Mouse (Mus musculus): ENCODE data around the gene Mamdc2. TPM values are rescaled to one million over a fixed set of nuclear protein-coding genes. Genes with fewer than 3 reads are reported as not detected.

The Mamdc2 gene
- polyA plus RNA-seq, 1 experiment: 1.4 TPM

DNA sequence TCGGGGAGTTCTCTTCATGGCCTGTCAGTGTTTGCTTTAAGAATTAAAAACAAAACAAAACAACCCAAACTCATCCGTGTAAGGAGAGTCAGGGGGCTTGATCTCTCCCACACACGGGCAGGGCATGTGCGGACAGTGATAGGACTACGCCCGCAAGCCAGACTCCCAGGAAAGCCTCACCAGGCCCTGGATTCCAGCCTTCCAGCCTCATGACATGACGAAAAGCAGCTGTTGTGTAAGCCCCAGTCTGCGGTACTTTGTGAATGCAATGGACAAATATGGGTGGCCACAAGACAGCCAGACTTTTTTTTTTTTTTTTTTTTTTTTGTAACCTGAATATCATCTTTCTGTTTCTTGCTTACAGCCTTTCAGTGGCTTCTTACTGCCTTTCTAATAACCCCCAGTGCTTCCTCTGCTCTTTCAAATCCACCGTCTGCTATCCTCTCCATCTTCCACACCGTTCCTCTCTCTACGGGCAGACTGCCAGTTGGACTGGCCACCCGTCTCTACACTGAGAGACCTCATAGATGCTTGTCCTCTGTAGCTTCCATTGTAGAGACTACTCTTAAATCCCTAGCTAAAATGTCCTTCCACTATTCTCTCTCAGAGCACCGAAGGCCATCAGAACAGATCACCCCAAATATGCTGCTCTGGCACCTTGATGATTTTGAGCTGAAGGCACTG is 96.3 kb downstream of the Mamdc2 start:
- TF ChIP-seq CTCF (IDR thresholded peaks at IDR 0.05; ENCODE audit: borderline replicate concordance, extremely low read depth, insufficient read depth, insufficient read length) (no peak), POLR2A (IDR thresholded peaks at IDR 0.05; ENCODE audit: borderline replicate concordance, extremely low read depth, insufficient read depth, insufficient read length, poor library complexity, severe bottlenecking) (no peak)
- DNase-seq (ENCODE audit: low read depth): no peak

DNA sequence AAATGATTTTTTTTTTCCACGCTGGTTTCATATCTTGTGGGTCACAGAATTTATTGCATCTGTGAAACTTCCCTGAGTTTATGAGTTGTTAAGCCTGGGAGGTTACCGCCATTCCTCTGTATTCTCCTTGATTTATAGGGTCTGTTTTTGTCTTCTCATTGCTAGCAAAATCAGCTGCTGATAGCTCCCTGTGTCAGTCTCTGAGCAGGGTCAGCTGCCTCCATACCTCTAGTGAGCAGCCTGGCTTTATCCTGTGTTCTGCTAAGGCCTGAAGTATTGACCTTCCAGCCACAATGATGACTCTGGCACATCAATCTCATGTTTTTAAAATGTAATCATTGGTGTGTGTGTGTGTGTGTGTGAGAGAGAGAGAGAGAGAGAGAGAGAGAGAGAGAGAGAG is 98.3 kb downstream of the Mamdc2 start:
- no peak for TF ChIP-seq CTCF (IDR thresholded peaks at IDR 0.05; ENCODE audit: borderline replicate concordance, extremely low read depth, insufficient read depth, insufficient read length)
- no peak for TF ChIP-seq POLR2A (IDR thresholded peaks at IDR 0.05; ENCODE audit: borderline replicate concordance, extremely low read depth, insufficient read depth, insufficient read length, poor library complexity, severe bottlenecking)
- DNase-seq (ENCODE audit: low read depth): no peak

DNA sequence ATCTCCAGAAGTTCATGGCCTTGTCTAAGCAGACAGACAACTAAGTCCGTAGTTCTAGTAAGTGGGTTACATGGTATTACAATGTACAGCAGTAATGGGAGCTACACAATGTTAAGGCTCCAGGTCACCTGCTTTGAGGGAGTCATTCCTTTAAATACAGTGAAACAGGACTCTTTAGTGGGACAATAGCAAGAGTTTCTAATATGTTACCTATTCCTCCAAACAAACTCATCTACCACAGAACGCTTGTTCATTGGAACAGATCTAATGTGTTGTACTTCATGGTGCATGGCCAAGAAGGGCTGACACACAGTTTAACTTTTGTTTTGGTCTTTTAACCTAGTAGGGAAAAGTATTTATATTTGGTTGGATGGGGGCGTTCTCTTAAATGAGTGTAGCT is 105.5 kb downstream of the Mamdc2 start:
- no peak for TF ChIP-seq POLR2A (IDR thresholded peaks at IDR 0.05; ENCODE audit: borderline replicate concordance, extremely low read depth, insufficient read depth, insufficient read length, poor library complexity, severe bottlenecking)
- no peak for TF ChIP-seq CTCF (IDR thresholded peaks at IDR 0.05; ENCODE audit: borderline replicate concordance, extremely low read depth, insufficient read depth, insufficient read length)
- DNase-seq (ENCODE audit: low read depth): no peak

DNA sequence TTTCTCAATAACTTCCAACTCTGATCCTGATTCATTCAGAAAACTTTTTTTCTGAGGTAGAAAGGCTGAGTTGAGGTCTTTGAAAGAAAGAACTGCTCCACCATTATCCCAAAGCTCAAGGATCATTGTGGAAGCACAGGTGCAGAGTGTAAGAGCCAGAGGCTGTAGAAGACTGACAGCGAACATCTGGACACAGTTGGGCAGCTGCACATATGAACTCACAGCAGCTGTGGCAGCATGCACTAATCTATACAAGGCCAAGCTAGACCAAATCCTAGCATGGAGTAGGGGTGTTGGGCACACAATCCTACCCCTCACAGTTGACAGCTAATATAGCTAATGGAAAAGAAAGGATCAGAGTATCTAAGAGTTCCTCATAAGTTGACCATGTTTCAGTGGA is 115.4 kb downstream of the Mamdc2 start:
- no peak for DNase-seq (ENCODE audit: low read depth)
- TF ChIP-seq CTCF (IDR thresholded peaks at IDR 0.05; ENCODE audit: borderline replicate concordance, extremely low read depth, insufficient read depth, insufficient read length): no peak
- TF ChIP-seq POLR2A (IDR thresholded peaks at IDR 0.05; ENCODE audit: borderline replicate concordance, extremely low read depth, insufficient read depth, insufficient read length, poor library complexity, severe bottlenecking): no peak

DNA sequence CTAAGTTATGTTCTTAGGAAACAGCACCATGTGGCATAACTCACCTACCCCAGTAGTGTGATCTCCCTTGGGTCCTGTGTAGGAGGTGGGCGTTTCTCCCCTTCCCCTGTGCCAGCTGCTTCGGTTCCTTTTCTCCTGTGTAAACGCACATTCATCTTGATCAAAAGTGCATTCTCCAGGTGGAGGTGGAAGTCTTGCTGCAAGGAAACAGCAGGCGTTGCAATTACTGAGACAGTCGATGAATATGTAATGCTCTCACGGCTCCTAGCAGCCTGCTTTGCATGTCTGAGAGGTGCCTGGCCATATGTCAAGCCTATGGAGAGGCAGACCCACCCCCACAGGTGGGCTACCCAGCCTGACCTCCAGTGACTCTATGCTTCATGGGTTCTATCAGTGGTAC is 117.4 kb downstream of the Mamdc2 start:
- TF ChIP-seq POLR2A (IDR thresholded peaks at IDR 0.05; ENCODE audit: borderline replicate concordance, extremely low read depth, insufficient read depth, insufficient read length, poor library complexity, severe bottlenecking): no peak
- DNase-seq (ENCODE audit: low read depth): peak; percentile 64

DNA sequence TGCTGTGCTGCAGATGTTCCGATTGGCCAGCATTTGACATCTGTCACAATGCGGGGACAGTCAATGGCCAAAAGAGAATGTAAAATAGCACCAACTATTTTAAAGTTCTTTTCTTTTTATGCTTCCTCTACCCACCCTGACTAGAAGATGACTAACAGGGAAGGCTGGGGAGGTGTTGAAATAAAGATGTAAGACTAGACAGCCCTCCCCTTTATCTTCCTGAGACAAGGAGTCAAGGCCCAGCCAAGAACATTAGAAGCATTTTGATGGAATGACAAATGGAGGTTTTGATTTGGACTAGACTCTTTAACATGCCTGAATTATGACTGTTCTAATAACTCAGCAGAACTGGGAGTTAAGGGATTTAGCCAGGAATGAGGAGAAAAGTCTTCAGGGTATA is 118.9 kb downstream of the Mamdc2 start:
- DNase-seq (ENCODE audit: low read depth): no peak
- no peak for TF ChIP-seq CTCF (IDR thresholded peaks at IDR 0.05; ENCODE audit: borderline replicate concordance, extremely low read depth, insufficient read depth, insufficient read length)
- TF ChIP-seq POLR2A (IDR thresholded peaks at IDR 0.05; ENCODE audit: borderline replicate concordance, extremely low read depth, insufficient read depth, insufficient read length, poor library complexity, severe bottlenecking): no peak

DNA sequence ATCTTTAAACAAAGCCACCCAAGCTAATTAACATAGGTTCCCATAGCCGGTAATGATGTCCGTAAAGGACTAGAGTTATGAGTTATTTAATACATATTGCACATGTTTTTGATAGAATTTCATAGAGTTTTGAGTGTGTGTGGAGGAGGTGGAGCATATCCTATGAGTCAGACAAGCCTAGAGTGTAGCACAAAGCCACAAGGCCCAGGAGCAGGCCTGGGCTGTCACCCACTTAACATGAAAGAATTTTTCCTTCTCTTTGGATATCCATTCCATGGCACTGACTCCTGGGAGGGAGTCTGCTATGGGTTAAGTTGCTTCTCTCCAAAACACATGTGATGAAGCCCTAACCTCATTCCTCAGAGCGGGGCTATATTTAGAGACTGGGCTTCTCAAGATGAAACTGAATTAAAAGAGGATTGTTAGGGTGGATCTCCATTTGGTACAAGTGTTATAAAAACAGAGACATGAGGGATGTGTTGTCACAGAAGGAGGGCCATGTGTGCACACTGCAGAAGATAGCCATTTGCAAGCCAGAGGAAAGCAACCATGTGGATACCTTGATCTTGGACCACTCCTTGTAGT is 121.1 kb downstream of the Mamdc2 start:
- no peak for DNase-seq (ENCODE audit: low read depth)
- TF ChIP-seq CTCF (IDR thresholded peaks at IDR 0.05; ENCODE audit: borderline replicate concordance, extremely low read depth, insufficient read depth, insufficient read length) (no peak), POLR2A (IDR thresholded peaks at IDR 0.05; ENCODE audit: borderline replicate concordance, extremely low read depth, insufficient read depth, insufficient read length, poor library complexity, severe bottlenecking) (no peak)

DNA sequence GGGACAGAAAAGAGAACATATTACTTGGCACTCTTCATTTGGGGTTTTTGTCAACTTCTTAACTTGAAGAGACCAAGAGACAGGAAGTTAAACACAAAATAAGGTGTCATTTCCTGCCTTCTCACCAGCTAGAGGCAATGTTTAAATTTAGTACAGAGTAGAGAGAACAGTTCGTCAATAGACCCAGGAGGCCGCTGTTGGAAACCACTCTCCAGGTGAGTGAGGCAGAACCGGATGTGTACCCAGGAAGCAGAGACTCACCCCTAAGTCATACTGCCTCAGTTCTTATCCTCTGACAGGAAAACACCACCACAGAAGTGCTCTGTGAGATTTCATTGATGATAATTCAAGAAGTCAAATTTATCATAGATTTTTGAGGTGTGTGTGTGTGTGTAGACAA is 125.1 kb downstream of the Mamdc2 start:
- DNase-seq (ENCODE audit: low read depth): no peak
- TF ChIP-seq CTCF (IDR thresholded peaks at IDR 0.05; ENCODE audit: borderline replicate concordance, extremely low read depth, insufficient read depth, insufficient read length) (no peak), POLR2A (IDR thresholded peaks at IDR 0.05; ENCODE audit: borderline replicate concordance, extremely low read depth, insufficient read depth, insufficient read length, poor library complexity, severe bottlenecking) (no peak)

DNA sequence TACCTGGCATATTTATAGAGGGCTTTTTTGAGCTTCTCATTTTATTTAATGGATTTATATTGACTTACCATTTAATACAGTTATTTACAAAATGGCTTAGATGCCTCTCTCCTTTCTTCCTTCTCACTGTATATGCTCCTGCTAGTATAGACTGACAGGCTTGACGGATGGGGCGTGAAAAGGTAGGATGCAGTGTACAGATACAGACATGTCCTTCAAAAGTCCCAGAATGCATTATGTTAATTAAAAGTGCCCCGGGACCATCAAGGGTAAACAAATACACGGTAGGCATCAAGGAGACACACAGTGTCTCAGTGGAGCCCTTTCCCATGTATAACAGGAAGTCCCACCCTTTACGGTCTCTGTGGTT is 130.3 kb downstream of the Mamdc2 start:
- DNase-seq (ENCODE audit: low read depth): no peak
- TF ChIP-seq CTCF (IDR thresholded peaks at IDR 0.05; ENCODE audit: borderline replicate concordance, extremely low read depth, insufficient read depth, insufficient read length) (no peak), POLR2A (IDR thresholded peaks at IDR 0.05; ENCODE audit: borderline replicate concordance, extremely low read depth, insufficient read depth, insufficient read length, poor library complexity, severe bottlenecking) (no peak)

DNA sequence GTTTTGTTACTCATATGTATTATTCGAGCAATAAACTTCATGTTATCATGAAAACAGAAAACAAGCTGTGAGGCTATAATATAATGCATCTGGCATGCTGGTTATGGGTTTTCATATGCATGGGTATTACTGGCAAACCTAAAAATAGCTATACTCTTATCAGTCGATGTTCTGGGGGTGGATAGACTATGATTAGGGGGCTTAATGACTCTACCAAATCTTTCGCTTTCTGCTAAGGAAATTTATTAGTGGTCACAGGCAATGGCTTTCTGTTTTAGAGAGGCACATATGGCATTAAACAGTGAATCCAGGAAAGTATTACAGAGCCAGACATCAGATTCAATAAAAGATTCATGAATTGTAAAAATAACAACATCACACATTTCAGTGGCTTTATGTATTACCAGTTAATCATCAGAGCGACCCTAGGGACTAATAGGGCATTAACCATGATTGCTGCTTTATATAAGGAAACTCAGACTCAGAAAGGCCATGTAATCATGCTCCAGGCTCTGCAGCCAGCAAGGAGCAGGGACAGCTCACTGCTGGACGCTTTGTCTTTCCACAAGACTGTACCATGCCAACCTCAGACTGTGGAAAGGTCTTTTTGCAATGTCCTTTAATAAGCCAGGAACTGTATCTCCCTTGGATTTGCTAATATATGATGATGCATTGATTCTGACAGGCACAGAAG is 130.8 kb downstream of the Mamdc2 start:
- DNase-seq (ENCODE audit: low read depth): peak; percentile 24
- TF ChIP-seq CTCF (IDR thresholded peaks at IDR 0.05; ENCODE audit: borderline replicate concordance, extremely low read depth, insufficient read depth, insufficient read length) (no peak), POLR2A (IDR thresholded peaks at IDR 0.05; ENCODE audit: borderline replicate concordance, extremely low read depth, insufficient read depth, insufficient read length, poor library complexity, severe bottlenecking) (no peak)

DNA sequence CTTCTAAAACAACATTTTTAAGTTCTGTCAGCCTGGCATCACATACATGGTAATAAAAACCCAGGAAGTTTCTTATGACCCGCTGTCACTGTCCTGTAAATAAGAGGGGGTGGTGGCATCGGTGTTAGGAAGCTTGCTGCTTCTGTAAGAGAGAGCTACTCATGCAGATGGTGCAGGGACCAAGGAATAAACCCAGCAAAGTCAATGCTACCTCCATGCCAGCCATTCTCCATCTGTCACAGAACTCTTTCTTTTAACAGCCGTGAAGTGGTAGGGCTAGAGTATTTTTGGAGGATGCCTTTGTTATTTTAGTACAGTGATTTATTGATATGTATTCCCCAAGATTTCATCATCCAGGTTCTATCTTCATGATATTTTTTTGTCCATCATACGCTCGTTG is 131.4 kb downstream of the Mamdc2 start:
- TF ChIP-seq CTCF (IDR thresholded peaks at IDR 0.05; ENCODE audit: borderline replicate concordance, extremely low read depth, insufficient read depth, insufficient read length) (no peak), POLR2A (IDR thresholded peaks at IDR 0.05; ENCODE audit: borderline replicate concordance, extremely low read depth, insufficient read depth, insufficient read length, poor library complexity, severe bottlenecking) (no peak)

DNA sequence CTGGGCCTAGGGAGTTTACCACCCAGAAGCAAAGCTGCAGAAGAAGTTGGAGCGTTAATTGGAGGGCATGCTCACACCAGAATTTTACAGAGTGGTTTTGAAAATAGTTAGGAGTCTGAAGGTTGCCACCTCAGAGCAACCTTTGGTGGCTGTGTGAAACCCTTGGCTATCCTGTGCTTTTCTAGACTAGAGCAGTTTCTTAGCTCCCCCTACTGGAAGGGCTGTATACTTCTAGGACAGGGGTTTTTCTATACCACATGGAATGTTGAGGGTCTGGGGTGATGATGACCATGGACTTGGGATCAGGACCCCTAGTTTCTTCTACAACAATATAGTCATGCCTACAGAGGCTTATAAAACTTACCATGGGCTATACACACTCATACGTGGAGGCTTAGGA is 138.3 kb downstream of the Mamdc2 start:
- DNase-seq (ENCODE audit: low read depth): no peak
- no peak for TF ChIP-seq CTCF (IDR thresholded peaks at IDR 0.05; ENCODE audit: borderline replicate concordance, extremely low read depth, insufficient read depth, insufficient read length)
- no peak for TF ChIP-seq POLR2A (IDR thresholded peaks at IDR 0.05; ENCODE audit: borderline replicate concordance, extremely low read depth, insufficient read depth, insufficient read length, poor library complexity, severe bottlenecking)

More for the DNA sequence above, 131.4 kb downstream of the Mamdc2 start:
- no peak for DNase-seq (ENCODE audit: low read depth)

Data from brain, embryonic 14.5 days (tissue).